Mouse (Mus musculus): Measurements from ENCODE around the gene Rbms3.

DNA sequence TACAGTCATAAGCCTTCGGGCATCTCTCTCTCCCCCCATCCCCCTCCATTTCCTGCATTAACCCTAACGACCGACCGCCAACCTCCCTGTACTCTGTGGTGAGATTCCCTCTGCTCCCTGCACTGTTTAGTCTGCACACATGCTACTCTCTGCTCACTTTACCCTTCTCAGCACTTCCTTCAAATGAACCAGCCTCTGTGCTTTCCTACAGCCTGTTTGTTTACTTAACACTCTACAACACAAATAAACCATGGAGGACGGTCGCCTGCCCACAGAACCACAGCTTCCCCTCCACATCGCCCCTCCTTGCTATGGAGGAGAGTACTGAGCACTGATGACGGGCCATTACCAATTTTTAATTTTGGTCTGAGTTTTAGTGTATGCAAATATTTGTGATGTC, 552.9 kb downstream of the Rbms3 start:
- no peak for TF ChIP-seq POLR2A (IDR thresholded peaks at IDR 0.05; ENCODE audit: low read depth, low read length)
- TF ChIP-seq CTCF (conservative IDR thresholded peaks at IDR 0.05; ENCODE audit: insufficient read depth, insufficient read length, low read depth, low read length): no peak
